Mouse (Mus musculus) cortical plate, adult 2 months (tissue): ENCODE measurements around the gene Gse1. TPM values are rescaled to one million over a fixed set of nuclear protein-coding genes. Genes with fewer than 3 reads are reported as not detected.

Experiments
- H3K27ac ChIP-seq: fragments of 200-500 bp; 2 replicates; pipeline ENCODE4 v1.5.1; 2012; ENCODE audit warnings: low read length, control low read depth, inconsistent platforms; ENCODE audit not compliant: insufficient read depth
- H3K4me1 ChIP-seq: fragments of 200-500 bp; 2 replicates; pipeline ENCODE4 v1.6.1; 2011; ENCODE audit warnings: low read length; ENCODE audit not compliant: control insufficient read depth, insufficient read depth
- H3K4me3 ChIP-seq: fragments of 200-500 bp; 2 replicates; pipeline ENCODE4 v1.5.1; 2011; ENCODE audit warnings: mild to moderate bottlenecking, low read length, control low read depth; ENCODE audit not compliant: insufficient read depth
- CTCF ChIP-seq: fragments of 200-500 bp; IDR thresholded peaks from 2 replicates; pipeline ENCODE4 v1.5.1; 2011; ENCODE audit warnings: mild to moderate bottlenecking, control low read depth, low read length; ENCODE audit not compliant: insufficient read depth; ENCODE audit errors: extremely low read depth
- POLR2A ChIP-seq: fragments of 200-500 bp; IDR thresholded peaks from 2 replicates; pipeline ENCODE4 v1.6.1; 2011; ENCODE audit warnings: mild to moderate bottlenecking, low read length, control low read depth; ENCODE audit not compliant: insufficient read depth; ENCODE audit errors: extremely low read depth
- polyA plus RNA-seq: library from polyadenylated mRNA; depleted of rRNA; stranded (reverse); fragments of >200 nt; gene quantifications from 2 replicates; pipeline ENCODE4 v1.2.3, GENCODE M21; 2012

The Gse1 gene
- polyA plus RNA-seq, 1 experiment, result 41.0 TPM

- peaks cover 22% of the 10 kb centered on the region for H3K4me1 ChIP-seq
- H3K4me3 ChIP-seq, result no peak overlapping the region
- TF ChIP-seq CTCF (no peak), POLR2A (no peak)
- H3K27ac ChIP-seq, result peak overlapping the region; percentile 76
These were observed 322.9 kb downstream of the Gse1 start for GRCm38 (mm10) chr8:120550937-120551676.

DNA sequence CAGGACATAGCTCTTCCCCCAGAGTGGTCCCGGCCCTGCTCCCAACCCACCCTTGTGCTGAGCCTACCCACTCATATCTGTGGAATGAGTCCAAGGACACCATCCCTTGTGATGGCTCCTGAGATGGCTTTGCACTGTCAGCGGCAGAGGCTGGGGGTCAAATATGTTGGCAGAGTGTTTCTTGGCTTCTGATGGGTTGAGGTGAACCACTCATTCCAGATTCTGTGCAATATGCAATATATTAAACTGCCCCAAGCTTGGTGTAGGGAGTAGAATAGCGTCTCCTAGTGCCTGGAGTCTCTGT lies 323.4 kb downstream of the Gse1 start:
- peaks cover 22% of the 10 kb centered on the region for H3K4me1 ChIP-seq
- TF ChIP-seq POLR2A, result no peak
- TF ChIP-seq CTCF, result no peak
- no peak overlapping the region for H3K4me3 ChIP-seq
- peak overlapping the region; percentile 49 for H3K27ac ChIP-seq

- H3K27ac ChIP-seq, result no peak overlapping the region
- H3K4me1 ChIP-seq, result peaks cover 23% of the 10 kb centered on the region
- no peak for TF ChIP-seq CTCF
- no peak for TF ChIP-seq POLR2A
- no peak overlapping the region for H3K4me3 ChIP-seq
These were observed 324.3 kb downstream of the Gse1 start for GRCm38 (mm10) chr8:120552509-120552908.

DNA sequence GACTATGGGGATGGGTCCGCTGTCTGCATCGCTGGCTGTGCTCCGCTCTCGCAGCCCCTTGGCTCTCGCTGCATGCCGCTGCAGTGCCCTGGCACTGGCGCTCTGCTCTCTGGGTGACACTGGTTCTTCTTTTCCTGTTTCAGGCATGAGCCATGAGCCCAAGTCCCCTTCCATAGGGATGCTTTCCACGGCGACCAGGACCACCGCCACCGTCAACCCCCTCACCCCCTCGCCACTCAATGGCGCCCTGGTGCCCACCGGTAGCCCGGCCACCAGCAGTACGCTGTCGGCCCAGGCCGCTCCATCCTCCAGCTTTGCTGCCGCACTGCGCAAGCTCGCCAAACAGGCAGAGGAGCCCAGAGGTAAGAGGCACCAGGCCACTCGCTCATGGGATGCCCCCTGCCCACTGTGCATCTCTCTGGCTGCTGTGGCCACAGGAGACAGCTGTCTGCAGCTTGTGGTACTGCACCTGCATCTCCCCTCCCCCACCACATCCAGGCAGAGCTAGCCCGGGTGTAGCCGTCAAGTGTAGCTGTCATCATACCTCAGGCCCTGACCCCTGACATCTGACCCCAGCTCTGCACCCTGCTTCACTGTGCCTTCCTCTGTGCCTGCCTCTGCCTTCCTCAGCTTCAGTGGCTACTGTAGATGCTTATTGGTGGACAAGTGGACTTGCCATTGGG lies 325.3 kb downstream of the Gse1 start:
- H3K4me1 ChIP-seq, result peaks cover 24% of the 10 kb centered on the region
- H3K27ac ChIP-seq, result no peak overlapping the region
- TF ChIP-seq CTCF, result no peak
- TF ChIP-seq POLR2A, result no peak
- no peak overlapping the region for H3K4me3 ChIP-seq

DNA sequence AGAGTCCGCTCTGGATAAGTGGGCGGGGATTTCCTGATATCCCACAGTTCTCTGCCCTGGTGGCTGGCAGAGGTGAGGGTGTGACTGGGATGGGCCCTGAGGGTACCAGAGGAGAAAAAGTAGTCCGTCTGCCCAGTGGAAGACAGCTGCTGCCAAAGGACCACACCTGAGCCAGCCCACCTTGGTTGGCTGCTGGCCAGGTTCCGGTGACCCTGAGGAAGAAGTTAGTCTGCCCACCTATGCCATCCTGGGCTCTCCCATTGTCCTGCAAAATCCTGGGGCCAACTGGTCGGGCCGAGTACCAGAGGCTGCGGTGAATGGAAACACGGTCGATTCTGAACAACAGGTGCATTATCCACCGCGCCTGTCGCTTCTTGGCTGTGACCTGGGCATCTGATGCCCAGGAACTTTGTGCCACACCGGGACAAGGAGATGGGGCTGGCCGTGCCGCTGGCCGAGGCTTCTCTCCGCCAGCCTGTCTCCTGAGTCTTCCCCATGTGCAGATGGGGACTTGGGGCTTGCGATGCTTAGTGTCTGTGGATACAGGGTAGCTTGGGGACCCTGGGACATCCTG lies 326.3 kb downstream of the Gse1 start:
- H3K4me1 ChIP-seq, result peaks cover 25% of the 10 kb centered on the region
- TF ChIP-seq CTCF, result no peak
- TF ChIP-seq POLR2A, result no peak
- no peak overlapping the region for H3K27ac ChIP-seq
- no peak overlapping the region for H3K4me3 ChIP-seq

DNA sequence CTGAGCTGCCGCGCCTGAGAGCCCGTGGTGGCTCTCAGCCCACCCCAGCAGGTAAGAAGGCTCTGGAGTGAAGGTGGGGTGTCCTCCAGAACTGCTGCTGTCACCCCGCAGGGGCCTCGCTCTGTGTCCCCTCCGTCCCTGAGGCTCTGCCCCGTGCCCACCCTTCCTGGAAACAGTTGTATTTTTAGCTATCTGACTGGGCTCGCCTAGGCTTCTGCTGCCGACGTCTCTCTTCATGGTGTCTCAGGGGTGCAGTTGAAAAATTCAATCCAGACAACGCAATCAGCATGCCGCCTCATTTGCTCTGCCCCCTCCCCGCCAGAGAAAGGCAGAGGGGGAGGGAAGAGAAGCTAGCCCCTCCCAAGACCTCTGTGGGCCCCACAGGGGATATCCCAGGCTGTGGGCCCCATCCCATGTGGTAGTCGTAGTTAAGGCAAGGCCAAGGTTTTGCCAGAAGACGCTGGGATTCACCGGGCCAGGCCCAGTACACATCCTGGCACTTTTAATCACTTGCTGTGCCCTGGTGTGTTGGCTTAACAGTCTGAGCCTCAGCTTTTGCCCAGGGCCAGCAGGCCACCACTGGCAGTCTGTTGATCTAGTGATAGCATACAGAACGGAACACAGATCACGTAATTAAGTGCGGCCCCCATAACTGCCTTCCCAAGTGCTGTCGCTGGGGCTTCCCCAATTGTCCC lies 328.1 kb downstream of the Gse1 start:
- no peak overlapping the region for H3K27ac ChIP-seq
- peaks cover 23% of the 10 kb centered on the region for H3K4me1 ChIP-seq
- no peak for TF ChIP-seq CTCF
- no peak for TF ChIP-seq POLR2A
- no peak overlapping the region for H3K4me3 ChIP-seq

- no peak overlapping the region for H3K4me3 ChIP-seq
- no peak for TF ChIP-seq POLR2A
- no peak for TF ChIP-seq CTCF
- H3K27ac ChIP-seq, result no peak overlapping the region
- H3K4me1 ChIP-seq, result peaks cover 16% of the 10 kb centered on the region
These were observed 329.1 kb downstream of the Gse1 start for GRCm38 (mm10) chr8:120557170-120557965.

GRCm38 (mm10) chr8:120558162-120558561 lies 329.9 kb downstream of the Gse1 start:
- no peak for TF ChIP-seq CTCF
- no peak for TF ChIP-seq POLR2A
- Histone ChIP-seq H3K27ac (no peak overlapping the region), H3K4me1 (peaks cover 20% of the 10 kb centered on the region)

DNA sequence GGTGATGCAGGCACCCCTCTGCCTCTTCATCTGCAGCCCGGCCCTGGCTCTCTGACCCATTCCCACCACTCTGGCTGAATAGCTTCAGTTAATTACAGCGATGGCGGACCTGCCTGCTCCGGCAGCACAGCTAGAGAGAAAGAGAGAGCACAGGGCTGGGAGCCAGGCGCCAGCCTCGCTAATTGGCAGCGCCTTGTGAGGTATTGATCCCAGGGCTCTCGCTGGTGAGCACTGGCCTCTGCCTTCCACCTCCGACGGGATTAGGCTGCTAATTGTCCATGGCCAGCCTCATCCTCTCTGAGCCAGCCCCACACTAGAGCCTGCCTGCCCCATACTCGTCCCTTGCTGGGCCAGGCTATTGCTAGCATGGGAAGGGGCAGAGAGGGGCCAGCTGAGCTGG lies 331.4 kb downstream of the Gse1 start:
- Histone ChIP-seq H3K4me3 (no peak overlapping the region), H3K27ac (no peak overlapping the region), H3K4me1 (peaks cover 21% of the 10 kb centered on the region)
- TF ChIP-seq POLR2A, result no peak
- TF ChIP-seq CTCF, result no peak

More at GRCm38 (mm10) chr8:120558162-120558561, 329.9 kb downstream of the Gse1 start:
- H3K4me3 ChIP-seq, result no peak overlapping the region
